Mouse (Mus musculus): ENCODE measurements around the gene Bmp3. TPM values are rescaled to one million over a fixed set of nuclear protein-coding genes. Genes with fewer than 3 reads are reported as not detected.

The Bmp3 gene
- 0.06 TPM for polyA plus RNA-seq (2017; shearing (Covaris generic))

GRCm38 (mm10) chr5:98854264-98854626, at the start of gene Bmp3:
Gene Bmp3, plus strand, starts transcription at chr5:98854415.

Other genes with a start within 250 kb of the Bmp3 start
- 0.22 TPM for gene Prkg2, start 182.9 kb downstream of the Bmp3 start, polyA plus RNA-seq (2017; shearing (Covaris generic))

Data from CD4-positive, CD25-positive, alpha-beta regulatory T cell (primary cell).